Mouse (Mus musculus) left cerebral cortex, adult 11 months (tissue): ENCODE measurements at regions not wholly inside any gene's neighbourhood (a gene's known extent, or its start where the extent isn't known, plus 50 kb on each side); places are given as distances from the start of the nearest gene placed in this dataset.

ENCODE experiments used
- DNase-seq: peaks from one replicate; pipeline ENCODE4 v3.0.0; 2022; ENCODE audit warnings: low spot score

GRCm38 (mm10) chr17:93665889-93666288, 467.1 kb downstream of the Adcyap1 start:
- no peak for DNase-seq

- DNase-seq = no peak
These were observed 477.6 kb downstream of the Adcyap1 start for GRCm38 (mm10) chr17:93676366-93676962.

- DNase-seq = no peak
These were observed 501.9 kb downstream of the Adcyap1 start for GRCm38 (mm10) chr17:93700685-93701084.

- DNase-seq = no peak
These were observed 518.8 kb downstream of the Adcyap1 start for GRCm38 (mm10) chr17:93717623-93718022.

GRCm38 (mm10) chr17:93741341-93741740, 542.5 kb downstream of the Adcyap1 start:
- DNase-seq = no peak

GRCm38 (mm10) chr17:93762349-93762748, 563.5 kb downstream of the Adcyap1 start:
- DNase-seq = peak; percentile 1
